Comparison of ENCODE assay signal across 16 mouse cellular contexts in the genomic region with DNA sequence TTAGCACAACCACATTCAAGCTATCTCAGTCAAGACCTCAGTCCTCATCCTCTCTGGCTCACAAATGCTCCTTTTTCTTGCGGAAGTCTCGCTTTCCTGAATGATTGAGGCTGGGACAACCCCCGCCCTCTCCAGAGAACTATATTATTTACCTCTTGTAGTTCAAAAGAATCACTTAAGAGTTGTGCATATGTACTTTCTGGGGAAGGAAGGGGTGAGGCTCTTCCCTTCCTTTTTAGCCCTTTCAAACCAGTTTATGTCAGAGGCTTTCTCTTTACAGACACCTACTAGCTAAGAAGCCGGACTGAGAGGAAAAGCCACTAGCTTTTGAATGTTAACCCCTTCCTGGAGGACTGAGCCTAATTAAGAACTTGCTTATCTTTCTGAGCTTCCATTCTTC.
A peak's percentile ranks its signal among the peaks of the same experiment; 100 is the strongest.
DNase-seq lines count a peak whose midpoint lies in the region; ATAC-seq and TF ChIP-seq lines count a peak whose summit lies in the region.
"Had no signal": no experiment of that assay in that cellular context is flagged by ENCODE, and none has a peak within 500 bp of the region (broad histone marks: within the 10 kb centered on the region; RNA-seq: fewer than 3 reads in every experiment).

No protein-coding gene starts in this region.

- H3K27ac ChIP-seq in kidney, adult 2 months (ENCODE audit: insufficient read depth, low read depth, low read length), result peak overlapping the region; percentile 39; the same call in 1 of the 2 replicates
- no peak overlapping the region for H3K27ac ChIP-seq in kidney, embryonic 14.5 days (ENCODE audit: low read depth, low read length)
- peak overlapping the region; percentile 57 for H3K27ac ChIP-seq in brown adipose tissue, adult 24 weeks (replicated peaks; ENCODE audit: low read depth, low read length)
- peak overlapping the region; percentile 15; the same call in 1 of the 2 replicates for H3K27ac ChIP-seq in heart, embryonic 15.5 days
- peak overlapping the region; percentile 74 for H3K27ac ChIP-seq in lung, embryonic 16.5 days (ENCODE audit: low read length)
- no peak overlapping the region for H3K27ac ChIP-seq in stomach, postnatal 0 days (replicated peaks)
- H3K27ac ChIP-seq: hindbrain, embryonic 15.5 days; liver, embryonic 13.5 days; neural tube, embryonic 13.5 days had no signal

- 55% methylated on average over 4 of the region's 4 CpGs for WGBS in kidney, adult 2 months
- WGBS in kidney, embryonic 14.5 days, result 40% methylated on average over 4 of the region's 4 CpGs
- WGBS in heart, embryonic 15.5 days, result 45% methylated on average over 4 of the region's 4 CpGs
- 23% methylated on average over 4 of the region's 4 CpGs for WGBS in lung, embryonic 16.5 days
- WGBS in stomach, postnatal 0 days, result 22% methylated on average over 4 of the region's 4 CpGs

- H3K4me1 ChIP-seq in kidney, adult 2 months (ENCODE audit: control insufficient read depth, insufficient read depth, low read length), result peaks cover 2% of the 10 kb centered on the region; the same call in 1 of the 2 replicates
- H3K4me1 ChIP-seq in kidney, embryonic 14.5 days (ENCODE audit: control insufficient read depth, insufficient read depth, low read length), result no peaks in the 10 kb centered on the region
- peaks cover 6% of the 10 kb centered on the region for H3K4me1 ChIP-seq in brown adipose tissue, adult 24 weeks (ENCODE audit: control insufficient read depth, insufficient read depth, insufficient read length, low read length)
- peaks cover 6% of the 10 kb centered on the region for H3K4me1 ChIP-seq in heart, embryonic 15.5 days (replicated peaks)
- H3K4me1 ChIP-seq in lung, embryonic 16.5 days (replicated peaks; ENCODE audit: control insufficient read depth, insufficient read depth, low read length), result peaks cover 18% of the 10 kb centered on the region
- H3K4me1 ChIP-seq in stomach, postnatal 0 days (replicated peaks; ENCODE audit: control insufficient read depth, insufficient read depth), result no peaks in the 10 kb centered on the region
- H3K4me1 ChIP-seq: hindbrain, embryonic 15.5 days; liver, embryonic 13.5 days had no signal

- no peak for TF ChIP-seq POLR2A in kidney, adult 2 months (IDR thresholded peaks at IDR 0.05; ENCODE audit: low read depth, low read length)

- ATAC-seq in kidney, embryonic 14.5 days (ENCODE audit: low FRiP score, low TSS enrichment), result no peak
- ATAC-seq in heart, embryonic 15.5 days (replicated peaks; ENCODE audit: insufficient number of reproducible peaks, insufficient read depth, low FRiP score, low read depth), result no peak
- ATAC-seq in lung, embryonic 16.5 days (ENCODE audit: low read depth), result peak; percentile 59
- ATAC-seq in stomach, postnatal 0 days (ENCODE audit: low FRiP score, low TSS enrichment), result no peak
- ATAC-seq in cerebellum, adult (ENCODE audit: insufficient number of reproducible peaks, low FRiP score, low TSS enrichment), result no peak
- ATAC-seq: forebrain, embryonic 16.5 days had no signal

- H3K9ac ChIP-seq in kidney, embryonic 14.5 days (ENCODE audit: low read depth, low read length), result no peak overlapping the region
- H3K9ac ChIP-seq in heart, embryonic 15.5 days, result no peak overlapping the region
- H3K9ac ChIP-seq in lung, embryonic 16.5 days (ENCODE audit: low read length), result no peak overlapping the region
- H3K9ac ChIP-seq in stomach, postnatal 0 days (ENCODE audit: low read length), result no peak overlapping the region
- H3K9ac ChIP-seq: hindbrain, embryonic 15.5 days; liver, embryonic 13.5 days; neural tube, embryonic 13.5 days had no signal

- H3K36me3 ChIP-seq in kidney, adult 2 months (ENCODE audit: control insufficient read depth, insufficient read depth, low read length), result no peaks in the 10 kb centered on the region
- H3K36me3 ChIP-seq in kidney, embryonic 14.5 days (ENCODE audit: control insufficient read depth, insufficient read depth, low read length), result no peaks in the 10 kb centered on the region
- H3K36me3 ChIP-seq in heart, embryonic 15.5 days, result no peaks in the 10 kb centered on the region
- H3K36me3 ChIP-seq in lung, embryonic 16.5 days (ENCODE audit: control insufficient read depth, insufficient read depth, low read length), result no peaks in the 10 kb centered on the region
- no peaks in the 10 kb centered on the region for H3K36me3 ChIP-seq in stomach, postnatal 0 days (ENCODE audit: control insufficient read depth, insufficient read depth, low read length)
- H3K36me3 ChIP-seq: hindbrain, embryonic 15.5 days; liver, embryonic 13.5 days; neural tube, embryonic 13.5 days had no signal

- peak; percentile 51 for DNase-seq in kidney, adult 2 months
- no peak for DNase-seq in thymus, postnatal 4 days
- no peak for DNase-seq in stomach, postnatal 0 days (ENCODE audit: low spot score)
- DNase-seq: cerebellum, adult 9-11 months; embryo, embryonic 11 days; liver, embryonic 13.5 days; right cerebral cortex, postnatal 25 days; thymus, adult 2 months had no signal

- no peak for TF ChIP-seq EP300 in stomach, postnatal 0 days (optimal IDR thresholded peaks at IDR 0.05)

- no peak for TF ChIP-seq CTCF in kidney, adult 2 months (conservative IDR thresholded peaks at IDR 0.05; ENCODE audit: insufficient read depth, insufficient read length, low read depth, low read length)
- no peak for TF ChIP-seq CTCF in stomach, postnatal 0 days (IDR thresholded peaks at IDR 0.05; ENCODE audit: low read depth)

- H3K9me3 ChIP-seq in kidney, embryonic 14.5 days (ENCODE audit: control insufficient read depth, low read length), result no peaks in the 10 kb centered on the region
- H3K9me3 ChIP-seq in heart, embryonic 15.5 days (replicated peaks), result no peaks in the 10 kb centered on the region
- no peaks in the 10 kb centered on the region for H3K9me3 ChIP-seq in lung, embryonic 16.5 days (ENCODE audit: control insufficient read depth, low read length)
- no peaks in the 10 kb centered on the region for H3K9me3 ChIP-seq in stomach, postnatal 0 days (ENCODE audit: control insufficient read depth, low read length)
- H3K9me3 ChIP-seq: hindbrain, embryonic 15.5 days; liver, embryonic 13.5 days; neural tube, embryonic 13.5 days had no signal

- H3K27me3 ChIP-seq in kidney, adult 2 months (replicated peaks; ENCODE audit: control insufficient read depth, insufficient read depth, low read length), result no peaks in the 10 kb centered on the region
- no peaks in the 10 kb centered on the region for H3K27me3 ChIP-seq in kidney, embryonic 14.5 days (ENCODE audit: control insufficient read depth, insufficient read depth, low read length)
- H3K27me3 ChIP-seq in heart, embryonic 15.5 days, result no peaks in the 10 kb centered on the region
- no peaks in the 10 kb centered on the region for H3K27me3 ChIP-seq in lung, embryonic 16.5 days (ENCODE audit: control insufficient read depth, insufficient read depth, low read depth, low read length)
- no peaks in the 10 kb centered on the region for H3K27me3 ChIP-seq in stomach, postnatal 0 days (ENCODE audit: control insufficient read depth, insufficient read depth, low read length)
- H3K27me3 ChIP-seq: hindbrain, embryonic 15.5 days; liver, embryonic 13.5 days; neural tube, embryonic 13.5 days had no signal

- H3K4me2 ChIP-seq in kidney, embryonic 14.5 days (replicated peaks; ENCODE audit: low read depth, low read length), result no peak overlapping the region
- no peak overlapping the region; the same call in 1 of the 2 replicates for H3K4me2 ChIP-seq in heart, embryonic 15.5 days
- 0 out of 2 replicates have a peak overlapping the region, but pooled peaks have one; percentile 21 for H3K4me2 ChIP-seq in lung, embryonic 16.5 days (ENCODE audit: low read depth, low read length)
- no peak overlapping the region for H3K4me2 ChIP-seq in stomach, postnatal 0 days (replicated peaks; ENCODE audit: low read depth)
- H3K4me2 ChIP-seq: hindbrain, embryonic 15.5 days; liver, embryonic 13.5 days; neural tube, embryonic 13.5 days had no signal

- no peak overlapping the region for H3K4me3 ChIP-seq in kidney, adult 2 months (ENCODE audit: insufficient read depth, low read depth, low read length)
- no peak overlapping the region for H3K4me3 ChIP-seq in kidney, embryonic 14.5 days (ENCODE audit: low read length)
- no peak overlapping the region for H3K4me3 ChIP-seq in brown adipose tissue, adult 24 weeks (ENCODE audit: insufficient read depth, low read depth, low read length)
- H3K4me3 ChIP-seq in heart, embryonic 15.5 days, result no peak overlapping the region
- H3K4me3 ChIP-seq in lung, embryonic 16.5 days (ENCODE audit: low read length), result no peak overlapping the region
- no peak overlapping the region for H3K4me3 ChIP-seq in stomach, postnatal 0 days (ENCODE audit: low read depth, low read length)
- H3K4me3 ChIP-seq: hindbrain, embryonic 15.5 days; liver, embryonic 13.5 days; neural tube, embryonic 13.5 days had no signal

Comparison
In these comparisons a context has a peak if more than half of its experiments do, and no peak if none do; other contexts are left out.
1. H3K27ac ChIP-seq: peak in kidney, adult 2 months (single experiment), brown adipose tissue, adult 24 weeks (single experiment), heart, embryonic 15.5 days (single experiment) and lung, embryonic 16.5 days (single experiment); none in kidney, embryonic 14.5 days (single experiment) and stomach, postnatal 0 days (single experiment).